In genomic region chr2:26596898-26597297, GRCm38 (mm10) we compare ENCODE assay signal across 24 mouse cellular contexts. TPM values are rescaled to one million over a fixed set of nuclear protein-coding genes. Genes with fewer than 3 reads are reported as not detected.
"Had no signal": no experiment of that assay in that cellular context is flagged by ENCODE, and none has a peak within 500 bp of the region (broad histone marks: within the 10 kb centered on the region; RNA-seq: fewer than 3 reads in every experiment).

No protein-coding gene starts in this region.

- DNase-seq: lung, adult 2 months; lung, postnatal 10 days; right cerebral cortex, postnatal 14 days; thymus, adult 2 months; thymus, postnatal 25 days; thymus, postnatal 4 days had no signal

- H3K36me3 ChIP-seq: midbrain, embryonic 13.5 days; midbrain, embryonic 15.5 days; neural tube, embryonic 12.5 days had no signal

- ATAC-seq: midbrain, embryonic 13.5 days; midbrain, embryonic 15.5 days had no signal

- H3K9me3 ChIP-seq: lung, embryonic 15.5 days; megakaryocyte, embryonic 14.5 days; midbrain, embryonic 13.5 days; midbrain, embryonic 15.5 days; neural tube, embryonic 12.5 days; stomach, embryonic 15.5 days had no signal

- H3K4me1 ChIP-seq: lung, embryonic 15.5 days; midbrain, embryonic 13.5 days; midbrain, embryonic 15.5 days; neural tube, embryonic 12.5 days had no signal

- H3K4me3 ChIP-seq: lung, embryonic 15.5 days; megakaryocyte, embryonic 14.5 days; midbrain, embryonic 13.5 days; midbrain, embryonic 15.5 days; neural tube, embryonic 12.5 days; stomach, embryonic 15.5 days had no signal

- H3K4me2 ChIP-seq: lung, embryonic 15.5 days; midbrain, embryonic 11.5 days; midbrain, embryonic 13.5 days; midbrain, embryonic 15.5 days; neural tube, embryonic 12.5 days; stomach, embryonic 15.5 days had no signal

- H3K27me3 ChIP-seq: lung, embryonic 15.5 days; megakaryocyte, embryonic 14.5 days; midbrain, embryonic 15.5 days; neural tube, embryonic 12.5 days; stomach, embryonic 15.5 days had no signal

- H3K9ac ChIP-seq: lung, embryonic 15.5 days; midbrain, embryonic 13.5 days; midbrain, embryonic 15.5 days; neural tube, embryonic 12.5 days; stomach, embryonic 15.5 days had no signal

- H3K27ac ChIP-seq: lung, embryonic 15.5 days; macrophage; midbrain, embryonic 13.5 days; midbrain, embryonic 15.5 days; neural tube, embryonic 12.5 days had no signal

RNA-seq across cellular contexts. Expression of gene Gm20532, which starts 10.5 kb away (rescaled TPM):
- total RNA-seq: megakaryocyte progenitor cell, adult 5-6 weeks; midbrain, postnatal 0 days; monocyte, adult 5-6 weeks; neutrophil, adult 5-6 weeks had no signal
- polyA plus RNA-seq: liver, embryonic 16.5 days; lung, adult 2 months; lung, embryonic 15.5 days; midbrain, embryonic 11.5 days; midbrain, embryonic 13.5 days; midbrain, embryonic 15.5 days; neural tube, embryonic 12.5 days; neural tube, embryonic 14.5 days; spleen, adult 2 months; stomach, embryonic 15.5 days; stomach, postnatal 0 days; testis, adult 2 months; thymus, adult 2 months; urinary bladder, adult 2 months had no signal

RNA-seq across cellular contexts. Expression of gene Egfl7, which starts 17.1 kb away (rescaled TPM):
- total RNA-seq: monocyte, adult 5-6 weeks had no signal

RNA-seq across cellular contexts. Expression of gene Fam69b, which starts 31.4 kb away (rescaled TPM):
- total RNA-seq: monocyte, adult 5-6 weeks; neutrophil, adult 5-6 weeks had no signal
- polyA plus RNA-seq: macrophage had no signal
